Mouse (Mus musculus): ENCODE results near the gene Zfp385a. TPM values are rescaled to one million over a fixed set of nuclear protein-coding genes. Genes with fewer than 3 reads are reported as not detected.

Gene Zfp385a
- total and polyA plus RNA-seq, 3 experiments = 1.2 to 59.9 (median 2.7) TPM

GRCm38 (mm10) chr15:103285778-103286417 lies 54.0 kb downstream of the Zfp385a start:
- H3K4me1 ChIP-seq (ENCODE audit: control insufficient read depth in 1 of 2, insufficient read depth in 2 of 2) = peaks cover 0 to 30% of the 10 kb centered on the region in 2 experiments; a peak in 2 of 4 replicates
- in situ Hi-C loops (cut with MboI; ENCODE audit: low pct_ligation_motif_present, low pct_unique_long_range_greater_than_20kb, low sequenced_read_pairs) = no loop called here
- no peak overlapping the region for H3K4me3 ChIP-seq (replicated peaks in 1 of 3; ENCODE audit: low read depth in 2 of 3, low read length in 2 of 3, poor library complexity in 1 of 3)
- TF ChIP-seq ZNF384 (IDR thresholded peaks at IDR 0.05; ENCODE audit: low read depth, low read length) (no peak), KAT2A (IDR thresholded peaks at IDR 0.05; ENCODE audit: insufficient replicate concordance, low read length) (no peak)
- H3K79me2 ChIP-seq (replicated peaks; ENCODE audit: control insufficient read depth, extremely low read depth, insufficient read depth, poor library complexity, severe bottlenecking) = peaks cover 45% of the 10 kb centered on the region
- H3K4me2 ChIP-seq (ENCODE audit: insufficient read depth, low read depth, poor library complexity, severe bottlenecking) = no peak overlapping the region
- dilution Hi-C loops (cut with MboI; ENCODE audit: extremely low pct_ligation_motif_present, extremely low pct_unique_long_range_greater_than_20kb, low sequenced_read_pairs) = no loop called here
- no peaks in the 10 kb centered on the region for H3K27me3 ChIP-seq (replicated peaks)
- peaks cover 26 to 67% of the 10 kb centered on the region in 2 experiments for H3K36me3 ChIP-seq (replicated peaks in 1 of 2; ENCODE audit: control insufficient read depth in 1 of 2, insufficient read depth in 1 of 2, low read length in 1 of 2)
- no peaks in the 10 kb centered on the region for H3K9me3 ChIP-seq (replicated peaks; ENCODE audit: low read length)
- no peak overlapping the region for H3K9ac ChIP-seq (ENCODE audit: insufficient read depth, low read depth)
- DNase-seq (ENCODE audit: extremely low read depth) = no peak
- H3K27ac ChIP-seq (ENCODE audit: insufficient read depth, low read depth) = no peak overlapping the region

GRCm38 (mm10) chr15:103284647-103285046 lies 55.2 kb downstream of the Zfp385a start:
- Histone ChIP-seq H3K79me2 (replicated peaks; ENCODE audit: control insufficient read depth, extremely low read depth, insufficient read depth, poor library complexity, severe bottlenecking) (peaks cover 51% of the 10 kb centered on the region), H3K4me3 (replicated peaks in 1 of 3; ENCODE audit: low read depth in 2 of 3, low read length in 2 of 3, poor library complexity in 1 of 3) (no peak overlapping the region), H3K4me2 (ENCODE audit: insufficient read depth, low read depth, poor library complexity, severe bottlenecking) (no peak overlapping the region), H3K36me3 (replicated peaks in 1 of 2; ENCODE audit: control insufficient read depth in 1 of 2, insufficient read depth in 1 of 2, low read length in 1 of 2) (peaks cover 16 to 59% of the 10 kb centered on the region in 2 experiments), H3K9me3 (replicated peaks; ENCODE audit: low read length) (no peaks in the 10 kb centered on the region), H3K27me3 (replicated peaks) (no peaks in the 10 kb centered on the region), H3K27ac (ENCODE audit: insufficient read depth, low read depth) (no peak overlapping the region), H3K9ac (ENCODE audit: insufficient read depth, low read depth) (no peak overlapping the region), H3K4me1 (ENCODE audit: control insufficient read depth in 1 of 2, insufficient read depth in 2 of 2) (peaks cover 0 to 41% of the 10 kb centered on the region in 2 experiments; a peak in 2 of 4 replicates)
- in situ Hi-C loops (cut with MboI; ENCODE audit: low pct_ligation_motif_present, low pct_unique_long_range_greater_than_20kb, low sequenced_read_pairs) = loop anchor here (5.0 kb wide), 1 partner anchor 33 kb away; no protein-coding TSS in a partner anchor
- TF ChIP-seq PAX5 (IDR thresholded peaks at IDR 0.05; ENCODE audit: low read length) (no peak), CTCF (conservative IDR thresholded peaks at IDR 0.05 in 1 of 2, IDR thresholded peaks at IDR 0.05 in 1 of 2; ENCODE audit: low read depth in 2 of 2, low read length in 2 of 2) (0 out of 4 replicates have a peak, but pooled peaks of 1 of the 2 experiments have one; percentile 1), BHLHE40 (IDR thresholded peaks at IDR 0.05; ENCODE audit: low read depth, low read length) (no peak)
- DNase-seq (ENCODE audit: extremely low read depth) = no peak
- dilution Hi-C loops (cut with MboI; ENCODE audit: extremely low pct_ligation_motif_present, extremely low pct_unique_long_range_greater_than_20kb, low sequenced_read_pairs) = no loop called here

GRCm38 (mm10) chr15:103284066-103284465 lies 55.8 kb downstream of the Zfp385a start:
- Histone ChIP-seq H3K27ac (ENCODE audit: insufficient read depth, low read depth) (no peak overlapping the region), H3K9ac (ENCODE audit: insufficient read depth, low read depth) (no peak overlapping the region), H3K27me3 (replicated peaks) (no peaks in the 10 kb centered on the region), H3K36me3 (replicated peaks in 1 of 2; ENCODE audit: control insufficient read depth in 1 of 2, insufficient read depth in 1 of 2, low read length in 1 of 2) (peaks cover 10 to 56% of the 10 kb centered on the region in 2 experiments), H3K4me3 (replicated peaks in 1 of 3; ENCODE audit: low read depth in 2 of 3, low read length in 2 of 3, poor library complexity in 1 of 3) (no peak overlapping the region), H3K4me1 (ENCODE audit: control insufficient read depth in 1 of 2, insufficient read depth in 2 of 2) (peaks cover 0 to 41% of the 10 kb centered on the region in 2 experiments; a peak in 2 of 4 replicates), H3K79me2 (replicated peaks; ENCODE audit: control insufficient read depth, extremely low read depth, insufficient read depth, poor library complexity, severe bottlenecking) (peaks cover 46% of the 10 kb centered on the region), H3K9me3 (replicated peaks; ENCODE audit: low read length) (no peaks in the 10 kb centered on the region), H3K4me2 (ENCODE audit: insufficient read depth, low read depth, poor library complexity, severe bottlenecking) (no peak overlapping the region)
- in situ Hi-C loops (cut with MboI; ENCODE audit: low pct_ligation_motif_present, low pct_unique_long_range_greater_than_20kb, low sequenced_read_pairs) = loop anchor here (5.0 kb wide), 1 partner anchor 33 kb away; no protein-coding TSS in a partner anchor
- DNase-seq (ENCODE audit: extremely low read depth) = peak; percentile 68
- peak; percentile 74 for TF ChIP-seq SMC3 (IDR thresholded peaks at IDR 0.05; ENCODE audit: low read depth, low read length)
- TF ChIP-seq MAFK (IDR thresholded peaks at IDR 0.05; ENCODE audit: insufficient replicate concordance, low read length) = no peak
- peak; percentile 78 to 87 for TF ChIP-seq CTCF (conservative IDR thresholded peaks at IDR 0.05 in 1 of 2, IDR thresholded peaks at IDR 0.05 in 1 of 2; ENCODE audit: low read depth in 2 of 2, low read length in 2 of 2)
- no peak for TF ChIP-seq MYC (IDR thresholded peaks at IDR 0.05; ENCODE audit: low read depth, low read length)
- TF ChIP-seq RAD21 (IDR thresholded peaks at IDR 0.05; ENCODE audit: low read depth, low read length) = peak; percentile 66
- dilution Hi-C loops (cut with MboI; ENCODE audit: extremely low pct_ligation_motif_present, extremely low pct_unique_long_range_greater_than_20kb, low sequenced_read_pairs) = no loop called here

All from CH12.LX (cell line).